In genomic region chr11:102431728-102432114, GRCm38 (mm10) we compare ENCODE assay signal across 9 mouse cellular contexts. TPM values are rescaled to one million over a fixed set of nuclear protein-coding genes. Genes with fewer than 3 reads are reported as not detected.
DNase-seq lines count a peak whose midpoint lies in the region; ATAC-seq and TF ChIP-seq lines count a peak whose summit lies in the region.
"Had no signal": no experiment of that assay in that cellular context is flagged by ENCODE, and none has a peak within 500 bp of the region (broad histone marks: within the 10 kb centered on the region; RNA-seq: fewer than 3 reads in every experiment).

No protein-coding gene starts in this region.

- 0 out of 2 replicates have a peak overlapping the region, but pooled peaks have one; percentile 39 for H3K9ac ChIP-seq in heart, embryonic 14.5 days (ENCODE audit: low read length)
- 0 out of 2 replicates have a peak overlapping the region, but pooled peaks have one; percentile 26 for H3K9ac ChIP-seq in neural tube, embryonic 12.5 days
- H3K9ac ChIP-seq in neural tube, embryonic 15.5 days (replicated peaks): no peak overlapping the region
- H3K9ac ChIP-seq in intestine, postnatal 0 days (ENCODE audit: low read depth, low read length): no peak overlapping the region
- 0 out of 2 replicates have a peak overlapping the region, but pooled peaks have one; percentile 18 for H3K9ac ChIP-seq in stomach, postnatal 0 days (ENCODE audit: low read length)

- H3K27ac ChIP-seq in heart, embryonic 14.5 days (replicated peaks in 1 of 2; ENCODE audit: control insufficient read depth in 1 of 2, insufficient read depth in 1 of 2, low read depth in 2 of 2, low read length in 2 of 2): no peak overlapping the region
- H3K27ac ChIP-seq in neural tube, embryonic 12.5 days: no peak overlapping the region
- no peak overlapping the region for H3K27ac ChIP-seq in neural tube, embryonic 15.5 days (replicated peaks)
- no peak overlapping the region for H3K27ac ChIP-seq in intestine, postnatal 0 days (ENCODE audit: low read depth, low read length)
- H3K27ac ChIP-seq in stomach, postnatal 0 days (replicated peaks): no peak overlapping the region
- H3K27ac ChIP-seq: forebrain, embryonic 10.5 days had no signal

- H3K4me2 ChIP-seq in heart, embryonic 14.5 days (ENCODE audit: low read length): peak overlapping the region; percentile 19
- 0 out of 2 replicates have a peak overlapping the region, but pooled peaks have one; percentile 0 for H3K4me2 ChIP-seq in neural tube, embryonic 12.5 days (replicated peaks)
- no peak overlapping the region for H3K4me2 ChIP-seq in neural tube, embryonic 15.5 days
- peak overlapping the region; percentile 87 for H3K4me2 ChIP-seq in intestine, postnatal 0 days (replicated peaks; ENCODE audit: low read depth)
- H3K4me2 ChIP-seq in stomach, postnatal 0 days (replicated peaks; ENCODE audit: low read depth): peak overlapping the region; percentile 25; the same call in 1 of the 2 replicates

- TF ChIP-seq CTCF in intestine, postnatal 0 days (IDR thresholded peaks at IDR 0.05; ENCODE audit: low read depth): no peak
- TF ChIP-seq CTCF in stomach, postnatal 0 days (IDR thresholded peaks at IDR 0.05; ENCODE audit: low read depth): no peak

- peaks cover 30% of the 10 kb centered on the region for H3K36me3 ChIP-seq in heart, embryonic 14.5 days (ENCODE audit: control insufficient read depth, insufficient read depth, low read length)
- peaks cover 18% of the 10 kb centered on the region for H3K36me3 ChIP-seq in neural tube, embryonic 12.5 days
- H3K36me3 ChIP-seq in neural tube, embryonic 15.5 days: peaks cover 30% of the 10 kb centered on the region
- peaks cover 39% of the 10 kb centered on the region for H3K36me3 ChIP-seq in intestine, postnatal 0 days (ENCODE audit: control insufficient read depth, insufficient read depth)
- H3K36me3 ChIP-seq in stomach, postnatal 0 days (ENCODE audit: control insufficient read depth, insufficient read depth, low read length): peaks cover 15% of the 10 kb centered on the region; the same call in 1 of the 2 replicates

- no peak for TF ChIP-seq EP300 in stomach, postnatal 0 days (optimal IDR thresholded peaks at IDR 0.05)

- no peak overlapping the region for H3K4me3 ChIP-seq in heart, embryonic 14.5 days (ENCODE audit: control insufficient read depth in 1 of 2, insufficient read depth in 1 of 2, low read depth in 1 of 2, low read length in 2 of 2)
- H3K4me3 ChIP-seq in neural tube, embryonic 12.5 days: no peak overlapping the region
- no peak overlapping the region for H3K4me3 ChIP-seq in neural tube, embryonic 15.5 days (replicated peaks)
- 0 out of 2 replicates have a peak overlapping the region, but pooled peaks have one; percentile 1 for H3K4me3 ChIP-seq in intestine, postnatal 0 days (ENCODE audit: low read depth, low read length)
- peak overlapping the region; percentile 10; the same call in 1 of the 2 replicates for H3K4me3 ChIP-seq in stomach, postnatal 0 days (ENCODE audit: low read depth, low read length)

- no peaks in the 10 kb centered on the region for H3K27me3 ChIP-seq in heart, embryonic 14.5 days (ENCODE audit: control insufficient read depth, insufficient read depth, low read length)
- H3K27me3 ChIP-seq in neural tube, embryonic 12.5 days (replicated peaks): no peaks in the 10 kb centered on the region
- H3K27me3 ChIP-seq in neural tube, embryonic 15.5 days (replicated peaks): no peaks in the 10 kb centered on the region; the same call in 1 of the 2 replicates
- H3K27me3 ChIP-seq in intestine, postnatal 0 days (replicated peaks; ENCODE audit: control insufficient read depth, insufficient read depth, low read length): no peaks in the 10 kb centered on the region
- H3K27me3 ChIP-seq in stomach, postnatal 0 days (ENCODE audit: control insufficient read depth, insufficient read depth, low read length): no peaks in the 10 kb centered on the region

- no peaks in the 10 kb centered on the region for H3K9me3 ChIP-seq in heart, embryonic 14.5 days (ENCODE audit: control insufficient read depth, low read length)
- H3K9me3 ChIP-seq in neural tube, embryonic 12.5 days: no peaks in the 10 kb centered on the region
- H3K9me3 ChIP-seq in neural tube, embryonic 15.5 days (replicated peaks): no peaks in the 10 kb centered on the region
- H3K9me3 ChIP-seq in intestine, postnatal 0 days (ENCODE audit: control insufficient read depth): no peaks in the 10 kb centered on the region
- no peaks in the 10 kb centered on the region for H3K9me3 ChIP-seq in stomach, postnatal 0 days (ENCODE audit: control insufficient read depth, low read length)
- H3K9me3 ChIP-seq: forebrain, embryonic 10.5 days; G1E had no signal

- WGBS in heart, embryonic 14.5 days: 69% methylated on average over 3 of the region's 3 CpGs
- WGBS in neural tube, embryonic 12.5 days: 85% methylated on average over 3 of the region's 3 CpGs
- 89% methylated on average over 3 of the region's 3 CpGs for WGBS in neural tube, embryonic 15.5 days
- 65% methylated on average over 3 of the region's 3 CpGs for WGBS in intestine, postnatal 0 days
- 74% methylated on average over 3 of the region's 3 CpGs for WGBS in stomach, postnatal 0 days

- peaks cover 5 to 30% of the 10 kb centered on the region in 2 experiments; a peak in 3 of 4 replicates for H3K4me1 ChIP-seq in heart, embryonic 14.5 days (ENCODE audit: control insufficient read depth in 2 of 2, insufficient read depth in 2 of 2, low read length in 2 of 2)
- H3K4me1 ChIP-seq in neural tube, embryonic 12.5 days: peaks cover 35% of the 10 kb centered on the region
- peaks cover 47% of the 10 kb centered on the region for H3K4me1 ChIP-seq in neural tube, embryonic 15.5 days
- no peaks in the 10 kb centered on the region for H3K4me1 ChIP-seq in intestine, postnatal 0 days (replicated peaks; ENCODE audit: control insufficient read depth, insufficient read depth, low read length)
- no peaks in the 10 kb centered on the region for H3K4me1 ChIP-seq in stomach, postnatal 0 days (replicated peaks; ENCODE audit: control insufficient read depth, insufficient read depth)

- ATAC-seq in heart, embryonic 14.5 days (ENCODE audit: insufficient number of reproducible peaks, insufficient read depth, low FRiP score, low read depth): no peak
- no peak for ATAC-seq in neural tube, embryonic 12.5 days (ENCODE audit: low FRiP score, low read depth)
- no peak for ATAC-seq in neural tube, embryonic 15.5 days (ENCODE audit: low FRiP score)
- ATAC-seq in intestine, postnatal 0 days: no peak
- ATAC-seq in stomach, postnatal 0 days (ENCODE audit: low FRiP score, low TSS enrichment): no peak

- no peak for DNase-seq in heart, postnatal 4 days
- no peak for DNase-seq in stomach, postnatal 0 days (ENCODE audit: low spot score)
- DNase-seq in yolk sac, embryonic 10.5 days (ENCODE audit: low spot score): no peak

RNA-seq across cellular contexts. Expression of gene Grn, which starts 1.6 kb away (rescaled TPM):
- 182 and 190 TPM in 2 replicates for polyA plus RNA-seq in heart, embryonic 14.5 days (2014; fragmentation: Nextera tagmentation; extraction: Ambion mirVana)
- 100 to 1,000 TPM; 141 to 144 TPM for total RNA-seq in heart, postnatal 4 days (2021)
- polyA plus RNA-seq in neural tube, embryonic 12.5 days (2016; fragmentation: Nextera tagmentation; extraction: Ambion mirVana): 75.2 and 86.1 TPM in 2 replicates
- polyA plus RNA-seq in neural tube, embryonic 15.5 days (2015; fragmentation: Nextera tagmentation; extraction: Ambion mirVana): 92.1 and 96.3 TPM in 2 replicates
- 339 and 382 TPM in 2 replicates for polyA plus RNA-seq in intestine, postnatal 0 days (2015; fragmentation: Nextera tagmentation; extraction: Ambion mirVana)
- polyA plus RNA-seq in stomach, postnatal 0 days (2015; fragmentation: Nextera tagmentation; extraction: Ambion mirVana): 126 and 142 TPM in 2 replicates

RNA-seq across cellular contexts. Expression of gene Fam171a2, which starts 15.8 kb away (rescaled TPM):
- 4.6 and 7.9 TPM in 2 replicates for polyA plus RNA-seq in heart, embryonic 14.5 days (2014; fragmentation: Nextera tagmentation; extraction: Ambion mirVana)
- 10 to 100 TPM; 30.2 to 30.5 TPM for total RNA-seq in heart, postnatal 4 days (2021)
- polyA plus RNA-seq in neural tube, embryonic 12.5 days (2016; fragmentation: Nextera tagmentation; extraction: Ambion mirVana): 23.3 and 23.7 TPM in 2 replicates
- 23.8 and 28.3 TPM in 2 replicates for polyA plus RNA-seq in neural tube, embryonic 15.5 days (2015; fragmentation: Nextera tagmentation; extraction: Ambion mirVana)
- polyA plus RNA-seq in intestine, postnatal 0 days (2015; fragmentation: Nextera tagmentation; extraction: Ambion mirVana): 1.7 and 1.8 TPM in 2 replicates
- 2.0 and 2.9 TPM in 2 replicates for polyA plus RNA-seq in stomach, postnatal 0 days (2015; fragmentation: Nextera tagmentation; extraction: Ambion mirVana)

RNA-seq across cellular contexts. Expression of gene Slc25a39, which starts 24.0 kb away (rescaled TPM):
- polyA plus RNA-seq in heart, embryonic 14.5 days (2014; fragmentation: Nextera tagmentation; extraction: Ambion mirVana): 266 and 295 TPM in 2 replicates
- 100 to 1,000 TPM; 161 to 165 TPM for total RNA-seq in heart, postnatal 4 days (2021)
- 148 and 162 TPM in 2 replicates for polyA plus RNA-seq in neural tube, embryonic 12.5 days (2016; fragmentation: Nextera tagmentation; extraction: Ambion mirVana)
- 161 and 175 TPM in 2 replicates for polyA plus RNA-seq in neural tube, embryonic 15.5 days (2015; fragmentation: Nextera tagmentation; extraction: Ambion mirVana)
- polyA plus RNA-seq in intestine, postnatal 0 days (2015; fragmentation: Nextera tagmentation; extraction: Ambion mirVana): 283 and 296 TPM in 2 replicates
- 189 and 200 TPM in 2 replicates for polyA plus RNA-seq in stomach, postnatal 0 days (2015; fragmentation: Nextera tagmentation; extraction: Ambion mirVana)

RNA-seq across cellular contexts. Expression of gene Itga2b, which starts 38.2 kb away (rescaled TPM):
- 6.7 and 6.8 TPM in 2 replicates for polyA plus RNA-seq in heart, embryonic 14.5 days (2014; fragmentation: Nextera tagmentation; extraction: Ambion mirVana)
- total RNA-seq in heart, postnatal 4 days (2021): 1 to 10 TPM; 4.2 to 5.4 TPM
- 7.0 and 7.6 TPM in 2 replicates for polyA plus RNA-seq in neural tube, embryonic 12.5 days (2016; fragmentation: Nextera tagmentation; extraction: Ambion mirVana)
- 8.0 and 9.6 TPM in 2 replicates for polyA plus RNA-seq in neural tube, embryonic 15.5 days (2015; fragmentation: Nextera tagmentation; extraction: Ambion mirVana)
- polyA plus RNA-seq in intestine, postnatal 0 days (2015; fragmentation: Nextera tagmentation; extraction: Ambion mirVana): 2.5 and 2.6 TPM in 2 replicates
- polyA plus RNA-seq in stomach, postnatal 0 days (2015; fragmentation: Nextera tagmentation; extraction: Ambion mirVana): 5.4 and 6.5 TPM in 2 replicates

RNA-seq across cellular contexts. Expression of gene Rundc3a, which starts 38.5 kb away (rescaled TPM):
- 0.81 and 1.2 TPM in 2 replicates for polyA plus RNA-seq in heart, embryonic 14.5 days (2014; fragmentation: Nextera tagmentation; extraction: Ambion mirVana)
- total RNA-seq in heart, postnatal 4 days (2021): 1 to 10 TPM in 1 of 2 experiments, under 1 TPM in 1; 0.50 to 1.9 TPM
- 152 and 171 TPM in 2 replicates for polyA plus RNA-seq in neural tube, embryonic 12.5 days (2016; fragmentation: Nextera tagmentation; extraction: Ambion mirVana)
- 111 and 138 TPM in 2 replicates for polyA plus RNA-seq in neural tube, embryonic 15.5 days (2015; fragmentation: Nextera tagmentation; extraction: Ambion mirVana)
- 5.2 and 5.3 TPM in 2 replicates for polyA plus RNA-seq in intestine, postnatal 0 days (2015; fragmentation: Nextera tagmentation; extraction: Ambion mirVana)
- polyA plus RNA-seq in stomach, postnatal 0 days (2015; fragmentation: Nextera tagmentation; extraction: Ambion mirVana): 5.1 and 5.9 TPM in 2 replicates
- polyA plus RNA-seq: G1E had no signal

Comparison
In these comparisons a context has a peak if more than half of its experiments do, and no peak if none do; other contexts are left out.
1. H3K9ac ChIP-seq: peak in heart, embryonic 14.5 days (single experiment), neural tube, embryonic 12.5 days (single experiment) and stomach, postnatal 0 days (single experiment); none in neural tube, embryonic 15.5 days (single experiment) and intestine, postnatal 0 days (single experiment).
2. H3K4me3 ChIP-seq: peak in intestine, postnatal 0 days (single experiment) and stomach, postnatal 0 days (single experiment); none in heart, embryonic 14.5 days (0 of 2), neural tube, embryonic 12.5 days (single experiment) and neural tube, embryonic 15.5 days (single experiment).